Mouse (Mus musculus): Measurements from ENCODE around the gene Hist1h3a. TPM values are rescaled to one million over a fixed set of nuclear protein-coding genes. Genes with fewer than 3 reads are reported as not detected.

Hist1h3a gene
- total RNA-seq, 2 experiments from 2014 or later: 353 to 457 TPM

DNA sequence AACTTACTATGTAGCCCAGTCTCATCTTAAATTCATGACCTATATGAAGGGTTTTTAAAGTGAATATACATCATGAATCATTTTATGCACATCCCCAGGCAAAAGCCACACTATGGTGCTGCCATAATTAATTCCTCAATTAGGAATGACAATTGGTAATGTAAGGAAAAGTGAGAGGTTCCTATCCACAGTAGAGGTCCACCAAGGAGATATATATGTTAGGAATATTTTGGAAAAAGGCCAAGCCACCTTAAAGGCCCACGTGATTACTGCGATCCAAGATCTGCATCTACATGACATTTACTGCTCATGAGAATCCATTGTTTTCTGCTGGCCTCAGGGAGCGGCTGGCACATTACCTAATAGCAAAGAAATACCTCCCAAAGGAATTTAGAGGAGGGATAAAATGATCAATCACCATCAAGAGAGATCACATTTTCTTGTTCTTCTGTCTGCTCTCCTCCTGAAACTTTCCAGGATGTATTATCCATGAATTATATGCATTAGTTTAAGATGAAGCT, 2.9 kb downstream of the Hist1h3a start:
- no peak for DNase-seq (ENCODE audit: low spot score in 2 of 2)

GRCm38 (mm10) chr13:23757921-23758320, 4.3 kb downstream of the Hist1h3a start:
- DNase-seq (ENCODE audit: low spot score in 2 of 2): no peak

- no peak for DNase-seq (ENCODE audit: low spot score in 2 of 2)
Observed at GRCm38 (mm10) chr13:23757211-23757773, 4.9 kb downstream of the Hist1h3a start.

- peak; percentile 56 to 81 for DNase-seq (ENCODE audit: low spot score in 2 of 2)
Observed at GRCm38 (mm10) chr13:23756790-23757189, 5.4 kb downstream of the Hist1h3a start, which contains the start of gene Hist1h4b. TSS of gene Hist1h4b (plus strand) at chr13:23757013.

- no peak for DNase-seq (ENCODE audit: low spot score in 2 of 2)
Observed at GRCm38 (mm10) chr13:23755000-23755399, 7.2 kb downstream of the Hist1h3a start.

GRCm38 (mm10) chr13:23753314-23754078, 8.7 kb downstream of the Hist1h3a start:
- no peak for DNase-seq (ENCODE audit: low spot score in 2 of 2)

GRCm38 (mm10) chr13:23752742-23753172, 9.4 kb downstream of the Hist1h3a start:
- no peak for DNase-seq (ENCODE audit: low spot score in 2 of 2)

- peak; percentile 61 to 89 for DNase-seq (ENCODE audit: low spot score in 2 of 2)
Observed at GRCm38 (mm10) chr13:23752067-23752741, 10.0 kb downstream of the Hist1h3a start, which contains the start of gene Hist1h3b. TSS of gene Hist1h3b (plus strand) at chr13:23752267.

GRCm38 (mm10) chr13:23751478-23751956, 10.7 kb downstream of the Hist1h3a start:
- DNase-seq (ENCODE audit: low spot score in 2 of 2): no peak

- DNase-seq (ENCODE audit: low spot score in 2 of 2): peak in 1 of 2 experiments; percentile 46
Observed at GRCm38 (mm10) chr13:23750839-23751477, 11.2 kb downstream of the Hist1h3a start, which contains the start of gene Hist1h2ab. TSS of gene Hist1h2ab (plus strand) at chr13:23751126.

DNA sequence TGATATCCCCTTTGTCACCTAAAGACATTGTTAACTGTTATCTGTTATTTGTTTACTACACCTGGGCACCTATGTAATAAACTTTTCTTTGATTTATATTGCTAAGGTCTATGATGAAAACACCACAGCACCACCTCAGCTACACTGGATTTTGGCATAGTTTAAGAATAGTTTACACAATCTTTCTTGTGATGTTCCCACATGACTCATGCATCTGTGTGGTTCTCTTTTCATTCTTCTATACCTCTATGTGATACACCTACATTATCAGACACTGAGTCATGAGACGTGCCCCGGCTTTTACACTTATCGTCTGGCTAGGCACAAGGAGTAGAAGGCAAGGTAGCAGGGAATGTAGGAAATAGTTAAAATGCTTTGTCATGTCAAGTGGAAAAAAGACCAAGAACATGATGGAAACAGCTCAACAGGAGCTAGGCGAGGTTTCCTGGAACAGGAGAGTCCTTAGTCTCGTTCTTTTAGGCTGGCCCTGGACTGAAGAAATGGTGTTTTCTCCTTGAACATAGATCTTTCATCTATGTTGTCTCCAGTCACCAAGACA, 12.5 kb downstream of the Hist1h3a start:
- no peak for DNase-seq (ENCODE audit: low spot score in 2 of 2)

GRCm38 (mm10) chr13:23747892-23748288, 14.3 kb downstream of the Hist1h3a start:
- no peak for DNase-seq (ENCODE audit: low spot score in 2 of 2)

GRCm38 (mm10) chr13:23747081-23747891, 14.9 kb downstream of the Hist1h3a start:
- DNase-seq (ENCODE audit: low spot score in 2 of 2): no peak

- DNase-seq (ENCODE audit: low spot score in 2 of 2): peak in 1 of 2 experiments; percentile 57
Observed at GRCm38 (mm10) chr13:23746201-23747080, 15.7 kb downstream of the Hist1h3a start, which contains the start of gene Hist1h2bb. TSS of gene Hist1h2bb (plus strand) at chr13:23746734.

DNA sequence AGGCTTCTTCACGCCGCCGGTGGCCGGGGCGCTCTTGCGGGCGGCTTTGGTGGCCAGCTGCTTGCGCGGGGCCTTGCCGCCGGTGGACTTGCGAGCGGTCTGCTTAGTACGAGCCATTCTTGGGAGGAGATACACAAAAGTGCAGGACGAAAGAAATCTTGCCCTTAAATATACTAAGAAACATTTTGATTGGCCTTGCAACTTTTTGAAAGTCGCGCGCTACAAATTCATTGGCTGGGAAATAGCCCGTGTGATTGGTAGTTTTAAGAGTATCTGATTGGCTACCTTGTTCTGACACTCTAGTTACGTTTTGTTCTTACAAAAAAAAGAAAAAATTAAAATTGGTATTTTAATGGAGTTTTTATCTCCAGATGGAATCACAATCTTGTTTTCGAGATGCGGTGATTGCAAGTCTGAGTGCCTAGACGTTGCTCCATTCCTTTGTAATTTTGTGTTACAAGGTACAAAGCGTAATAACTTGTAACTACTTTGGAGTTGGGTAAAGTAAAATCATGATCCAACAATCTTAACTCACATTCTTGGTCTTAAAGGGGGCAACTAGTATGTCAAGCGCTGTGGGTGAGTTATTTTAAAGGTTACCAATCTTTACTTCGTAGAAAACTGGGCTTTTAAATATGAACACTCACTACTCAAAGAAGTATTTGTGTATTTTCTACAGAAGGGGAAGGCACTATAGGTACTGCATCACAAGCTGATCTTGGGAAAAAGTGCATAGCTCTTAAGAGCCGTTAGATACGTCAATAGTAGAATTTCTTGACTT, 16.6 kb downstream of the Hist1h3a start, which contains the start of gene Hist1h3c:
TSS of gene Hist1h3c (minus strand) at position 222 of the 781 bp plus-strand sequence.
- DNase-seq (ENCODE audit: low spot score in 2 of 2): peak; percentile 59 to 84

DNA sequence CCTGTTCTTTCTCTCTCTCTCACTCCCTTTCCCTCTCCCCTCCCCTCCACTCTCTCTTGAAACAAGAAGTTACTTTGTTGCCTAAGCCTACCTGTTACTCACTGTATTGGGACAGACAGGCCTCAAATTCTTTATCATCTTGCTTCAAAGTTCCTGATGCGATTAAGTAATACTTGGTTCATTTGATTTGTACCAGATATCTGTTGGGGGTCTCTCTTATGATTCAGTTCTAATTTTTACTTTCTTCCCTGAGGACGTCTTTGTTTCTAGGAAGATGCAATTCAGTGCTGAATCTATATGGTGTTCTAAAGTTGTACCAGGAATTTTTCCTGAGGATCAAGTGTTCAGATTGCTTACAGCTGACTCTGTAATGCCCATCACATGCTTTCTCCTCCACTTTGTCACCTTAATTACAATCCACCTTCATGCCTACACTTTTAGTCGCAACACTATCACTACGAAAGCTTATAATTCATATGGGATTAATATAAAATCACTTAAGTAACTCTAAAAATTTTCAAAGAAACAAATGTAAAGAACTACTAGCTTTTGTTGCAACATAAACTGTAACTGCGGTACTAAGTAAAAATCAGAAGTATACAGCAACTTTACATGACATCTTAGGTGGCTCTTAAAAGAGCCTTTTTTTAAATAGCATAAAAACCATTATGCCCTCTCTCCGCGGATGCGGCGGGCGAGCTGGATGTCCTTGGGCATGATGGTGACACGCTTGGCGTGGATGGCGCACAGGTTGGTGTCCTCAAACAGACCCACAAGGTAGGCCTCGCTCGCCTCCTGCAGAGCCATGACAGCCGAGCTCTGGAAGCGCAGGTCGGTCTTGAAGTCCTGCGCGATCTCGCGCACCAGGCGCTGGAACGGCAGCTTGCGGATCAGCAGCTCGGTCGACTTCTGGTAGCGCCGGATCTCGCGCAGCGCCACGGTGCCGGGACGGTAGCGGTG, 17.5 kb downstream of the Hist1h3a start:
- DNase-seq (ENCODE audit: low spot score in 2 of 2): no peak

GRCm38 (mm10) chr13:23743963-23744362, 18.2 kb downstream of the Hist1h3a start:
- DNase-seq (ENCODE audit: low spot score in 2 of 2): no peak

All from gastrocnemius, postnatal 4 days (tissue).